Mouse (Mus musculus): ENCODE data around the gene Tbl1x. TPM values are rescaled to one million over a fixed set of nuclear protein-coding genes. Genes with fewer than 3 reads are reported as not detected.

Gene Tbl1x
- total and polyA plus RNA-seq, 2 experiments from 2014 or later: 37.0 to 67.2 TPM

DNA sequence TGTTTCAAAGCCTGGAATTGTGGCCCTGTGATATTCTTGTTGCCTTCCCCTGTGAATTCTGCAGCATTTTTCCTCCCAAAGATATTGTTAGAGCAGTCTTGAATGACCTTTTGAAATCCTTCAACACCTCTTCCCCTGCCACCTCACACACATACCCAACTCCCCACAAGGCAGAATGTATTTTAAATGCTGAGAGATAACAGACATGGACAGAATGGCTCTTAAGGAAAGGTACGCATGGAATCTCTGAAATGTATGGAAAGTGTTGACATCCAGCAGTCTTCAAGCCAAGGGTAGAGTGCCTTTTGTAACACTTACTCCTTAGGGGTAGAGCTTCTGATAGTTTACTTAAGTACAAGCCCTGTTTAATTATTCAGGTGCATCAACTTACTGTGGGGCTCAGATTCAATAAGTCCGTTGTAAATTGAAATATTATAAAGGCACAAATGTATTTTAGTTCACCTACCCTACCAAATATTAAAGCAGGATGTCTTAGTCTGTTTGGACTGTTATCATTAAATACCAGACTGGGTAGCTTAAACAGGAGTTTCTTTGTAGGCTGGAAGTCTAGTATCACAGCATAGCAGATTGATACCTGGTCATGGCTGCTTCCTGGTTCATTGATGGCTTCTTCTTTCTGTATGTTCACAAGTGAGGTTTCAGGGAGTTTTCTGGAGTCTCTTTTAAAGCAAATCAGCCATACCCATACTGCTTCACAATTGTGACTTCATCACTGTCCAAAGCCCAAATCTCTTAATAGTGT is 92.9 kb downstream of the Tbl1x start:
- H3K27me3 ChIP-seq (ENCODE audit: insufficient read depth, low read length): no peaks in the 10 kb centered on the region
- H3K9ac ChIP-seq: no peak overlapping the region
- H3K4me2 ChIP-seq (ENCODE audit: low read depth): no peak overlapping the region
- WGBS: 88% methylated on average over 2 of the region's 2 CpGs
- no peak for TF ChIP-seq CTCF (IDR thresholded peaks at IDR 0.05; ENCODE audit: low read depth)
- DNase-seq (no peak), ATAC-seq (no peak)
- no peak overlapping the region for H3K27ac ChIP-seq (ENCODE audit: low read depth, low read length)
- no peaks in the 10 kb centered on the region for H3K36me3 ChIP-seq (ENCODE audit: insufficient read depth)
- H3K9me3 ChIP-seq (ENCODE audit: low read length): no peaks in the 10 kb centered on the region
- no peaks in the 10 kb centered on the region for H3K4me1 ChIP-seq (ENCODE audit: insufficient read depth)
- no peak overlapping the region for H3K4me3 ChIP-seq (ENCODE audit: low read depth, low read length)

- 50% methylated on average over 1 of the region's 1 CpGs for WGBS
- no peaks in the 10 kb centered on the region for H3K9me3 ChIP-seq (ENCODE audit: low read length)
- H3K4me3 ChIP-seq (ENCODE audit: low read depth, low read length): no peak overlapping the region
- no peak overlapping the region for H3K27ac ChIP-seq (ENCODE audit: low read depth, low read length)
- H3K4me2 ChIP-seq (ENCODE audit: low read depth): no peak overlapping the region
- H3K27me3 ChIP-seq (ENCODE audit: insufficient read depth, low read length): no peaks in the 10 kb centered on the region
- H3K36me3 ChIP-seq (ENCODE audit: insufficient read depth): no peaks in the 10 kb centered on the region
- no peak for ATAC-seq
- no peaks in the 10 kb centered on the region for H3K4me1 ChIP-seq (ENCODE audit: insufficient read depth)
- no peak overlapping the region for H3K9ac ChIP-seq
- no peak for DNase-seq
- no peak for TF ChIP-seq CTCF (IDR thresholded peaks at IDR 0.05; ENCODE audit: low read depth)
Measured at GRCm38 (mm10) chrX:77607488-77607887, 96.7 kb downstream of the Tbl1x start.

GRCm38 (mm10) chrX:77608947-77609703 is 98.3 kb downstream of the Tbl1x start:
- no peaks in the 10 kb centered on the region for H3K4me1 ChIP-seq (ENCODE audit: insufficient read depth)
- H3K4me2 ChIP-seq (ENCODE audit: low read depth): no peak overlapping the region
- H3K9ac ChIP-seq: no peak overlapping the region
- H3K27me3 ChIP-seq (ENCODE audit: insufficient read depth, low read length): no peaks in the 10 kb centered on the region
- no peaks in the 10 kb centered on the region for H3K36me3 ChIP-seq (ENCODE audit: insufficient read depth)
- no peak overlapping the region for H3K4me3 ChIP-seq (ENCODE audit: low read depth, low read length)
- no peaks in the 10 kb centered on the region for H3K9me3 ChIP-seq (ENCODE audit: low read length)
- DNase-seq: no peak
- 50% methylated on average over 2 of the region's 2 CpGs for WGBS
- no peak for ATAC-seq
- TF ChIP-seq CTCF (IDR thresholded peaks at IDR 0.05; ENCODE audit: low read depth): no peak
- no peak overlapping the region for H3K27ac ChIP-seq (ENCODE audit: low read depth, low read length)

DNA sequence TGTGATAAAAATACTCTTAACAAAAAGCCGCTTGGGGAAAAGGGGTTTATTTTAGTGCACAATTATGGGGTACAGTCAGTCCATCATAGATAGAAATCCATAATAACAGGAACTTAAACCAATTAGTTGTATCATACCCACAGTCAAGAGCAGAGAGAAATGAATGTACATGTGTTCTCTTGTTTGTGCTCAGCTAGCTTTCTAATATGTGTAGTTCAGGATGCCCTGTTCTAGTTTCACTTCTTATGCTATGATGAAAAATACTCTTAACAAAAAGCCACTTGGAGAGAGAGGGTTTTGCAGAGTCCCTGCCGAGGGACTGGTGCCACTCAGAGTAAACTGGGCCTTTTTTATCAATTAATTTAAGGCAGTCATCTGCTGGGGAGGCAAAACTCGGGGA is 101.1 kb downstream of the Tbl1x start:
- 71% methylated on average over 3 of the region's 3 CpGs for WGBS

DNA sequence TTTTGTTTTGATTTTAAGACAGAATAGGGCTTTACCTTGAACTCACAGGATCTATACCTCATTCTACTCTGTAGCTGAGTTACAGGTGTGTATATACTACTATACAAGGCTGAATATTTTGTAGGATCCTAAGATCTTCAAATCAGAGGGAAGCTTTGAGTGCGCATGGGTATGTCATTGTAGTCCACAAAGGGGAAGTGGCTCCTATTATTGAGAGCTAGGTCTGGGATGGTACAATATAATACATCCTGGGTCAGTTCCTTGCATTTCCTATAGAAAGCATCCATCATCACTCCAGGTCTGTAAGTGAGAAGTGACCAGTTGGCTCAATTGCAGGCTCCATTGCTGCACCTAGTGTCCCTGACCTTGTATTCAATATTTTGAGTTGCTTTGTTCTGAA is 102.2 kb downstream of the Tbl1x start:
- no peak for ATAC-seq
- WGBS: 95% methylated on average over 1 of the region's 1 CpGs
- Histone ChIP-seq H3K4me2 (ENCODE audit: low read depth) (no peak overlapping the region), H3K9ac (no peak overlapping the region), H3K4me3 (ENCODE audit: low read depth, low read length) (no peak overlapping the region), H3K27ac (ENCODE audit: low read depth, low read length) (no peak overlapping the region), H3K4me1 (ENCODE audit: insufficient read depth) (no peaks in the 10 kb centered on the region; the same call in 1 of the 2 replicates), H3K36me3 (ENCODE audit: insufficient read depth) (no peaks in the 10 kb centered on the region), H3K27me3 (ENCODE audit: insufficient read depth, low read length) (no peaks in the 10 kb centered on the region), H3K9me3 (ENCODE audit: low read length) (no peaks in the 10 kb centered on the region)
- TF ChIP-seq CTCF (IDR thresholded peaks at IDR 0.05; ENCODE audit: low read depth): no peak
- no peak for DNase-seq

More for the DNA sequence above, 101.1 kb downstream of the Tbl1x start:
- no peak for DNase-seq
- no peak for TF ChIP-seq CTCF (IDR thresholded peaks at IDR 0.05; ENCODE audit: low read depth)
- Histone ChIP-seq H3K27ac (ENCODE audit: low read depth, low read length) (no peak overlapping the region), H3K4me3 (ENCODE audit: low read depth, low read length) (no peak overlapping the region), H3K4me2 (ENCODE audit: low read depth) (no peak overlapping the region), H3K9me3 (ENCODE audit: low read length) (no peaks in the 10 kb centered on the region), H3K36me3 (ENCODE audit: insufficient read depth) (no peaks in the 10 kb centered on the region), H3K9ac (no peak overlapping the region), H3K27me3 (ENCODE audit: insufficient read depth, low read length) (no peaks in the 10 kb centered on the region), H3K4me1 (ENCODE audit: insufficient read depth) (no peaks in the 10 kb centered on the region; the same call in 1 of the 2 replicates)
- no peak for ATAC-seq

GRCm38 (mm10) chrX:77615735-77616293 is 105.0 kb downstream of the Tbl1x start:
- no peak for TF ChIP-seq CTCF (IDR thresholded peaks at IDR 0.05; ENCODE audit: low read depth)
- H3K36me3 ChIP-seq (ENCODE audit: insufficient read depth): no peaks in the 10 kb centered on the region
- H3K9ac ChIP-seq: no peak overlapping the region
- H3K4me1 ChIP-seq (ENCODE audit: insufficient read depth): no peaks in the 10 kb centered on the region; the same call in 1 of the 2 replicates
- H3K9me3 ChIP-seq (ENCODE audit: low read length): no peaks in the 10 kb centered on the region
- no peak for ATAC-seq
- H3K27ac ChIP-seq (ENCODE audit: low read depth, low read length): no peak overlapping the region
- no peak overlapping the region for H3K4me3 ChIP-seq (ENCODE audit: low read depth, low read length)
- no peaks in the 10 kb centered on the region for H3K27me3 ChIP-seq (ENCODE audit: insufficient read depth, low read length)
- WGBS: 77% methylated on average over 4 of the region's 4 CpGs
- DNase-seq: no peak
- no peak overlapping the region for H3K4me2 ChIP-seq (ENCODE audit: low read depth)

All from forebrain, postnatal 0 days (tissue).